Mouse (Mus musculus): ENCODE measurements around the gene Tspan9. TPM values are rescaled to one million over a fixed set of nuclear protein-coding genes. Genes with fewer than 3 reads are reported as not detected.

Tspan9 gene
- polyA plus RNA-seq, 1 experiment from 2014 or later, result 130 TPM

DNA sequence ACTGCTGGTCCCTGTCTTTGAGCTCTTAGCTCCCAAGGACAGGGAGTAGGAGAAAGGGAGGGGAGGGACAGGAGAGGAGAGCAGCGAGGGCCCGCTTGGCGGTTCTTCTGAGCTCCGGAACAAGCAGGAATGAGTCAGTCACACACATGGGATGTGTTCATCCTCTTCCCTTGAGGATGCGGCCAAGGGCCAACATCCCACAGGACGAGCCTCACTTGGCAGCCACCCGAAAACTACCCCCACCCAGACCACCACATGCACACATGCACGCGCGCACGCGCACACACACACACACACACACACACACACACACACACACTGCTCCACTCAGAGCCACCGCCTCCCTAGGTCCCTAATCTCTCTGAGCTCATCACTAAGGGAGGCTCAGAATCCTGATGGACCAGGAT lies 132.3 kb downstream of the Tspan9 start:
- Histone ChIP-seq H3K27me3 (ENCODE audit: control insufficient read depth, insufficient read depth, low read length) (no peaks in the 10 kb centered on the region), H3K9me3 (replicated peaks; ENCODE audit: control insufficient read depth, low read length) (no peaks in the 10 kb centered on the region), H3K4me2 (no peak overlapping the region), H3K9ac (ENCODE audit: low read depth, low read length) (0 out of 2 replicates have a peak overlapping the region, but pooled peaks have one; percentile 8), H3K27ac (ENCODE audit: low read depth, low read length) (no peak overlapping the region), H3K36me3 (ENCODE audit: control insufficient read depth, insufficient read depth, low read length) (no peaks in the 10 kb centered on the region), H3K4me3 (ENCODE audit: low read depth, low read length) (no peak overlapping the region), H3K4me1 (ENCODE audit: control insufficient read depth, insufficient read depth, low read length) (peaks cover 81% of the 10 kb centered on the region)
- ATAC-seq (replicated peaks; ENCODE audit: insufficient number of reproducible peaks, low FRiP score, low TSS enrichment), result no peak
- 59% methylated on average over 13 of the region's 13 CpGs for WGBS (ENCODE audit: insufficient replicate concordance)

DNA sequence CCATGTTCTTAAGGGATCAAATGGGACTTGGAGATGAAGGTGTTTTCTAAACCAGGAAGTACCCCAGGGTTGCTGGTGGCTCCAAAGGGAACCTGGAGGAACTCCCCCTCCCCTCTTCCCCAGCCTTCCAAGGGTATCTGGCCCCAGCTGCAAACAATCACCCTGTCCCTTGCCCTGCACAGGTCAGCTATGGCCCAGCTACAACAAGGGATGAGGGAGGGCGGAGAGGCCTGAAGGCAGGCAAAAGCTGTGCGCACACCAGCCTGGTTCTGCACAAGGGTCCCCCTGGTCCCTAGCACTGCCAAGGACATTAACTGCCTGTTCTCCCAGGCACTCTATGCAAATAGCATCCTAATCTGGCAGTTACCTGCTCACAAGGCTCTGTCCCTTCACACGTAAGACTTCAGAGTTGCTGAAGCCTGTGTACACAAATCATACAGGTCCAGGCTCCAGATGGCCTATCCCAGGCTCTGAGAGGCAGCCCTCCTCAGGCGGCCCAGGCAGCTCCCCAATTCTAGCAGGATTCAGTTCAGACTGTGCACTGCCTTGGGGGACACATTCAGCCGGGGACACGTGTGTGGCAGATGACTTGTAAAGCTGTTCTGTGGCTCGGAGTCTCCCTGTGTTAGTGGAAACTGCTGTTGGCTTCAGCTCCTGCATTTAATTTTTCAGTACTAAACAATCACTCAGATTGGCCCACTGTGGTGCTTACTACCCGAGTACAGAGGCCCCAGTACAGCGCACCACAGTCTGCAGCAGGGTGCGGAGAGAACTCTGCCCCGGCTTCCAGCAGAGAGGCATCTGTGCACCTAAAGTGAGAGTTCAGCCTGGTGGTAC lies 133.0 kb downstream of the Tspan9 start:
- Histone ChIP-seq H3K4me1 (ENCODE audit: control insufficient read depth, insufficient read depth, low read length) (peaks cover 79% of the 10 kb centered on the region), H3K4me3 (ENCODE audit: low read depth, low read length) (no peak overlapping the region), H3K27me3 (ENCODE audit: control insufficient read depth, insufficient read depth, low read length) (no peaks in the 10 kb centered on the region), H3K4me2 (no peak overlapping the region), H3K9me3 (replicated peaks; ENCODE audit: control insufficient read depth, low read length) (no peaks in the 10 kb centered on the region), H3K36me3 (ENCODE audit: control insufficient read depth, insufficient read depth, low read length) (no peaks in the 10 kb centered on the region), H3K9ac (ENCODE audit: low read depth, low read length) (peak overlapping the region; percentile 39; the same call in 1 of the 2 replicates), H3K27ac (ENCODE audit: low read depth, low read length) (no peak overlapping the region)
- ATAC-seq (replicated peaks; ENCODE audit: insufficient number of reproducible peaks, low FRiP score, low TSS enrichment), result no peak
- 69% methylated on average over 11 of the region's 11 CpGs for WGBS (ENCODE audit: insufficient replicate concordance)

DNA sequence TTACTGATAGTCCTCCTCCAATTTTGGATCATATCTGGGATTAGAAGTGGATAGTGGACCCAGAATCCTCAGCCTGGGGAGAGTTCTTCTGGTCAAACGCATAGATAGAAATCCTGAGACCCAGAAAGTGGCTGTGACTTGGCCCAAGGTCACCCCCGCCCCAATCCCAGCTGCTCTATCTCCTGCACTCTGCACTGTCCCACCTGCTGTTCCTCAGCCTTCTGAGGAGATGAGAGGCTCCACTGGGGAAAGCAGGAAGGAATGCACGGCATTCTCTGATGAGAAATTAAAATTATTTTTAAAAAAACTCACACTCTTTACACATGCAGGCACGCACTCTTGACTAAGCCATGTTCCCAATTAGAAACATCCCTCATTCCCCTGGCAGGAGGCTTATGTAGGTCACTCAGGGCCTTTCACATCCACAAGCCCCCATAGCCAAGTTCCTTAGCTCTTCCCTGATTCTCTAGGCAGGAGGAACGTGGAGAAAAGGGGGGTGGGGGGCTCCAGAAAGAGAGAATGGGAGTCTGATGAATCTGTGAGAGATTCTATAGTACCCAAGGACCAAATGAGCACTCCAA lies 135.3 kb downstream of the Tspan9 start:
- ATAC-seq (replicated peaks; ENCODE audit: insufficient number of reproducible peaks, low FRiP score, low TSS enrichment), result no peak
- Histone ChIP-seq H3K4me2 (no peak overlapping the region), H3K4me3 (ENCODE audit: low read depth, low read length) (no peak overlapping the region), H3K9me3 (replicated peaks; ENCODE audit: control insufficient read depth, low read length) (no peaks in the 10 kb centered on the region), H3K27me3 (ENCODE audit: control insufficient read depth, insufficient read depth, low read length) (no peaks in the 10 kb centered on the region), H3K9ac (ENCODE audit: low read depth, low read length) (no peak overlapping the region), H3K4me1 (ENCODE audit: control insufficient read depth, insufficient read depth, low read length) (peaks cover 91% of the 10 kb centered on the region), H3K36me3 (ENCODE audit: control insufficient read depth, insufficient read depth, low read length) (no peaks in the 10 kb centered on the region), H3K27ac (ENCODE audit: low read depth, low read length) (no peak overlapping the region)
- 66% methylated on average over 5 of the region's 5 CpGs for WGBS (ENCODE audit: insufficient replicate concordance)

DNA sequence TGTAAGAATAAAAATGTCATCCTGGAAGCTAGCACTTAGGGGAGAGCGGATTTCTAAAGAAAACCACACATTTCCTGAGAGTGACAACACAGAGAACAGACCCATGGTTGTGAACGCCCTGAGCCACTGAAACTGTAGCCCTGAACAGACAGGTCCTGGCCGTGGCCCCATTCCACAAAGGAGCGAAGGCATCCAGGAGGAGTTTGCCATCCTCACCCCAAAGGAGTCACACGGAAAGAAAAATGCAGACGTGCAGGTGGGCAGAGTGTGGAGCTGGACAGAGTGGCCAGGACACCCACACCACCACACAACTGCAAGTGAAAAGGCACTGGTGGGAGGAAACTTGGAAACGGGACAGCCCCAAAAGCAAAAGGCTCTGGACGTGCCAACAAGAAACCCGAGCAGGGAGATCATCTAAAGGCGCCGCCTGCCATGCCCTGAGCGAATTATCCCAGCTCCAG lies 136.1 kb downstream of the Tspan9 start:
- Histone ChIP-seq H3K4me3 (ENCODE audit: low read depth, low read length) (no peak overlapping the region), H3K4me2 (no peak overlapping the region), H3K27me3 (ENCODE audit: control insufficient read depth, insufficient read depth, low read length) (no peaks in the 10 kb centered on the region), H3K9me3 (replicated peaks; ENCODE audit: control insufficient read depth, low read length) (no peaks in the 10 kb centered on the region), H3K4me1 (ENCODE audit: control insufficient read depth, insufficient read depth, low read length) (peaks cover 91% of the 10 kb centered on the region), H3K9ac (ENCODE audit: low read depth, low read length) (no peak overlapping the region), H3K36me3 (ENCODE audit: control insufficient read depth, insufficient read depth, low read length) (no peaks in the 10 kb centered on the region), H3K27ac (ENCODE audit: low read depth, low read length) (no peak overlapping the region)
- ATAC-seq (replicated peaks; ENCODE audit: insufficient number of reproducible peaks, low FRiP score, low TSS enrichment), result no peak
- 70% methylated on average over 12 of the region's 12 CpGs for WGBS (ENCODE audit: insufficient replicate concordance)

DNA sequence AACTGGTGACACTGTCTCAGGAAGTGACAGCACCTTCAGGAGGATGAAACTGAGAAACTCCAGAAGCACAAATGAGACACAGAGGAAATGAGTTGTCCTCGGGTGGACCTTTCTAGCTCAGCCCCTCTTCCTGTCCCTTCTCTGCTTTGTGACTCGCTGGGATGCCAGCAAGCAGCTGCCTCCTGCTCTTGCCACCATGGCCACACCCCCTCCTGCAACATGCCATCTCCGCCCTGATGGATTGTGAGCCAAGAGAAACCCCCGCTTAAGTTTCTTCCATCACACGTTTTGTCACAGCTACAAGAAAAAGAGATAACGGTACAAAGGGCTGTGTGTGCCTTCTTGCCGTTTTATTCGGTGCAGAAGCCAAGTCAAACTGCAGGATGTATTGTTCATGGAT lies 137.2 kb downstream of the Tspan9 start:
- Histone ChIP-seq H3K4me3 (ENCODE audit: low read depth, low read length) (no peak overlapping the region), H3K27ac (ENCODE audit: low read depth, low read length) (no peak overlapping the region), H3K9ac (ENCODE audit: low read depth, low read length) (no peak overlapping the region), H3K4me2 (no peak overlapping the region), H3K36me3 (ENCODE audit: control insufficient read depth, insufficient read depth, low read length) (no peaks in the 10 kb centered on the region), H3K27me3 (ENCODE audit: control insufficient read depth, insufficient read depth, low read length) (no peaks in the 10 kb centered on the region), H3K4me1 (ENCODE audit: control insufficient read depth, insufficient read depth, low read length) (peaks cover 82% of the 10 kb centered on the region), H3K9me3 (replicated peaks; ENCODE audit: control insufficient read depth, low read length) (no peaks in the 10 kb centered on the region)
- WGBS (ENCODE audit: insufficient replicate concordance), result 32% methylated on average over 8 of the region's 8 CpGs
- ATAC-seq (replicated peaks; ENCODE audit: insufficient number of reproducible peaks, low FRiP score, low TSS enrichment), result no peak

DNA sequence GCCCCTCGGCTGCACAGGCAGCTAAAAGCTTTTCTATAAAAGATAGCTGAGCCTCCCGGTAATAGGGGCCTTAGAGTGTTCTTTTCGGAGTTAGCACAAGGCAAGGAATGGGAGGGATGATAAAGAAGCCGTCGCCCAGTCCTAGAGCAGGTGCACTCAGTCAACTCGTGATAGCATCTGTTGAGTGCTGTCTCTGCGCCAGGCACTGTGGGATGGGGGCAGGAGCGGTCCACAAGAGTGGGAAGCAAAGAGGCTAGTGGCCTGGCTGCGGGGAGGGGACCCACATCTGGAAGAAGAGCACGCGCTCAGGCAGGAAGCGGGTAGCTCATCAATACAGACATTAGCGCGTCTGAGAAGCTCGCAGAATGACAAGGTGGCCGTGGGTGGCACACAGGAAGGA lies 138.8 kb downstream of the Tspan9 start:
- no peaks in the 10 kb centered on the region for H3K36me3 ChIP-seq (ENCODE audit: control insufficient read depth, insufficient read depth, low read length)
- H3K9ac ChIP-seq (ENCODE audit: low read depth, low read length), result no peak overlapping the region
- no peak overlapping the region for H3K4me3 ChIP-seq (ENCODE audit: low read depth, low read length)
- H3K4me1 ChIP-seq (ENCODE audit: control insufficient read depth, insufficient read depth, low read length), result peaks cover 68% of the 10 kb centered on the region
- no peaks in the 10 kb centered on the region for H3K27me3 ChIP-seq (ENCODE audit: control insufficient read depth, insufficient read depth, low read length)
- H3K4me2 ChIP-seq, result no peak overlapping the region
- H3K27ac ChIP-seq (ENCODE audit: low read depth, low read length), result no peak overlapping the region
- H3K9me3 ChIP-seq (replicated peaks; ENCODE audit: control insufficient read depth, low read length), result no peaks in the 10 kb centered on the region
- no peak for ATAC-seq (replicated peaks; ENCODE audit: insufficient number of reproducible peaks, low FRiP score, low TSS enrichment)
- WGBS (ENCODE audit: insufficient replicate concordance), result 51% methylated on average over 16 of the region's 16 CpGs

DNA sequence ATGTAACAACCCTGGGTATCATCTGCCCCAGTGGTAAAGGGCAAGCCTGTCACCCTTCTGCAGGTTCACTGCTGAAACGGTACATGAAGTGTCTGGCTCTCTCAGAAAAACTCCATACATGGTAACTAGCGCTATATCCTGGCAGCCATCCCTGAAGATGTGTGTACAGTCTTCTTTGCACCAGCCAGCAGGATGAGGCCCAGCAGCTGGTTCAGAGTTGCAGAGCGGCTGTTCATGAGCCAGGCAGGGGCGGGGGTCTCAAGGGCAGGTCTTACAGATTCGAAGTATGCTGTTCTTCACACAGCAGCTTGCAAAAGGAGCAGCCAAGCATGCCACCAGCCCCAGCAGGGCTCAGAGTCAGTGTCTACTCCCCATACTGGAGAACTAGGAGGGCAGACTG lies 139.9 kb downstream of the Tspan9 start:
- ATAC-seq (replicated peaks; ENCODE audit: insufficient number of reproducible peaks, low FRiP score, low TSS enrichment), result no peak
- H3K4me2 ChIP-seq, result no peak overlapping the region
- no peak overlapping the region for H3K4me3 ChIP-seq (ENCODE audit: low read depth, low read length)
- H3K27me3 ChIP-seq (ENCODE audit: control insufficient read depth, insufficient read depth, low read length), result no peaks in the 10 kb centered on the region
- H3K4me1 ChIP-seq (ENCODE audit: control insufficient read depth, insufficient read depth, low read length), result peaks cover 59% of the 10 kb centered on the region
- H3K36me3 ChIP-seq (ENCODE audit: control insufficient read depth, insufficient read depth, low read length), result no peaks in the 10 kb centered on the region
- H3K9me3 ChIP-seq (replicated peaks; ENCODE audit: control insufficient read depth, low read length), result no peaks in the 10 kb centered on the region
- 62% methylated on average over 5 of the region's 5 CpGs for WGBS (ENCODE audit: insufficient replicate concordance)
- no peak overlapping the region for H3K9ac ChIP-seq (ENCODE audit: low read depth, low read length)
- H3K27ac ChIP-seq (ENCODE audit: low read depth, low read length), result 0 out of 2 replicates have a peak overlapping the region, but pooled peaks have one; percentile 22

DNA sequence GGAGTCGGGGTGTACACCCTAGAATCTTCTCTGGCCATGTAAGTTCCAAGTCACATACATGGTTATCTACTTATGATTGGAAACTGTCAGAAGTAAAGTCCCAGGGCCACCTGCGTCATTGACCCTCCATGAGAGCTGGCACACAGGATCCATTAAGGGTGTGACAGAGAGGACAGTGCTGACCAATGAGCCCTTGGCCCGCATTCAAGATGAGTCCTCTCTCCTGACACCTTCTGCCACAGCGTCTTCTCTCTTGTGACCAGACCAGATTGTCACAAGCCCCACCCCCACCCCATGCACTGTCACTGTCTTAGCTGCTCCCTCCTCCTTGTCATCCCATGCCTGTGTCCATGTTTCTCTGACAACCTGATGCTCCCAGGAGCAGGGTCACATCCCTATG lies 140.7 kb downstream of the Tspan9 start:
- Histone ChIP-seq H3K4me1 (ENCODE audit: control insufficient read depth, insufficient read depth, low read length) (peaks cover 51% of the 10 kb centered on the region), H3K9me3 (replicated peaks; ENCODE audit: control insufficient read depth, low read length) (no peaks in the 10 kb centered on the region), H3K9ac (ENCODE audit: low read depth, low read length) (no peak overlapping the region), H3K27me3 (ENCODE audit: control insufficient read depth, insufficient read depth, low read length) (no peaks in the 10 kb centered on the region), H3K4me2 (no peak overlapping the region), H3K27ac (ENCODE audit: low read depth, low read length) (no peak overlapping the region), H3K4me3 (ENCODE audit: low read depth, low read length) (no peak overlapping the region), H3K36me3 (ENCODE audit: control insufficient read depth, insufficient read depth, low read length) (no peaks in the 10 kb centered on the region; the same call in 1 of the 2 replicates)
- no peak for ATAC-seq (replicated peaks; ENCODE audit: insufficient number of reproducible peaks, low FRiP score, low TSS enrichment)
- 66% methylated on average over 4 of the region's 4 CpGs for WGBS (ENCODE audit: insufficient replicate concordance)
